Mouse (Mus musculus) left cerebral cortex, adult 9 months (tissue): ENCODE data around the gene Txnrd2.

Experiments used
- DNase-seq, 2 experiments: peaks; one replicate each; pipeline ENCODE4 v3.0.0; 2022; ENCODE audit warnings: low spot score in 2 of 2

Txnrd2 gene

GRCm38 (mm10) chr16:18451486-18452181, 25.4 kb downstream of the Txnrd2 start:
- peak in 1 of 2 experiments; percentile 81 for DNase-seq

- DNase-seq, result peak in 1 of 2 experiments; percentile 59
These were observed 26.2 kb downstream of the Txnrd2 start for GRCm38 (mm10) chr16:18452361-18452862.

- no peak for DNase-seq
These were observed 27.7 kb downstream of the Txnrd2 start for GRCm38 (mm10) chr16:18453846-18454245.

GRCm38 (mm10) chr16:18455407-18455806, 29.2 kb downstream of the Txnrd2 start:
- no peak for DNase-seq

GRCm38 (mm10) chr16:18458661-18459060, 32.5 kb downstream of the Txnrd2 start:
- no peak for DNase-seq

GRCm38 (mm10) chr16:18459335-18459954, 33.3 kb downstream of the Txnrd2 start:
- DNase-seq, result no peak

- DNase-seq, result no peak
These were observed 33.8 kb downstream of the Txnrd2 start for GRCm38 (mm10) chr16:18459955-18460370.

- DNase-seq, result no peak
These were observed 34.6 kb downstream of the Txnrd2 start for GRCm38 (mm10) chr16:18460826-18461225.

- no peak for DNase-seq
These were observed 35.8 kb downstream of the Txnrd2 start for GRCm38 (mm10) chr16:18462031-18462430.

- no peak for DNase-seq
These were observed 36.4 kb downstream of the Txnrd2 start for GRCm38 (mm10) chr16:18462598-18462997.

- peak in 1 of 2 experiments; percentile 44 for DNase-seq
These were observed 38.1 kb downstream of the Txnrd2 start for GRCm38 (mm10) chr16:18464271-18464670.

GRCm38 (mm10) chr16:18470829-18471228, 44.6 kb downstream of the Txnrd2 start:
- DNase-seq, result no peak

GRCm38 (mm10) chr16:18471381-18471955, 45.3 kb downstream of the Txnrd2 start:
- no peak for DNase-seq

- DNase-seq, result no peak
These were observed 45.8 kb downstream of the Txnrd2 start for GRCm38 (mm10) chr16:18471976-18472375.

- DNase-seq, result no peak
These were observed 46.2 kb downstream of the Txnrd2 start for GRCm38 (mm10) chr16:18472416-18472815.

- no peak for DNase-seq
These were observed 46.8 kb downstream of the Txnrd2 start for GRCm38 (mm10) chr16:18472976-18473375.

GRCm38 (mm10) chr16:18474021-18474420, 47.8 kb downstream of the Txnrd2 start:
- DNase-seq, result no peak

GRCm38 (mm10) chr16:18477996-18478395, 51.8 kb downstream of the Txnrd2 start:
- DNase-seq, result no peak

GRCm38 (mm10) chr16:18479667-18480066, 53.5 kb downstream of the Txnrd2 start:
- DNase-seq, result no peak

- no peak for DNase-seq
These were observed 54.8 kb downstream of the Txnrd2 start for GRCm38 (mm10) chr16:18480933-18481485.

GRCm38 (mm10) chr16:18482431-18482830, 56.2 kb downstream of the Txnrd2 start:
- no peak for DNase-seq

- DNase-seq, result no peak
These were observed 57.7 kb downstream of the Txnrd2 start for GRCm38 (mm10) chr16:18483839-18484238.
